Mouse (Mus musculus): ENCODE measurements around the gene Zfp839. TPM values are rescaled to one million over a fixed set of nuclear protein-coding genes. Genes with fewer than 3 reads are reported as not detected.

Zfp839 gene
- polyA plus RNA-seq, 1 experiment from 2014 or later = 3.2 TPM

DNA sequence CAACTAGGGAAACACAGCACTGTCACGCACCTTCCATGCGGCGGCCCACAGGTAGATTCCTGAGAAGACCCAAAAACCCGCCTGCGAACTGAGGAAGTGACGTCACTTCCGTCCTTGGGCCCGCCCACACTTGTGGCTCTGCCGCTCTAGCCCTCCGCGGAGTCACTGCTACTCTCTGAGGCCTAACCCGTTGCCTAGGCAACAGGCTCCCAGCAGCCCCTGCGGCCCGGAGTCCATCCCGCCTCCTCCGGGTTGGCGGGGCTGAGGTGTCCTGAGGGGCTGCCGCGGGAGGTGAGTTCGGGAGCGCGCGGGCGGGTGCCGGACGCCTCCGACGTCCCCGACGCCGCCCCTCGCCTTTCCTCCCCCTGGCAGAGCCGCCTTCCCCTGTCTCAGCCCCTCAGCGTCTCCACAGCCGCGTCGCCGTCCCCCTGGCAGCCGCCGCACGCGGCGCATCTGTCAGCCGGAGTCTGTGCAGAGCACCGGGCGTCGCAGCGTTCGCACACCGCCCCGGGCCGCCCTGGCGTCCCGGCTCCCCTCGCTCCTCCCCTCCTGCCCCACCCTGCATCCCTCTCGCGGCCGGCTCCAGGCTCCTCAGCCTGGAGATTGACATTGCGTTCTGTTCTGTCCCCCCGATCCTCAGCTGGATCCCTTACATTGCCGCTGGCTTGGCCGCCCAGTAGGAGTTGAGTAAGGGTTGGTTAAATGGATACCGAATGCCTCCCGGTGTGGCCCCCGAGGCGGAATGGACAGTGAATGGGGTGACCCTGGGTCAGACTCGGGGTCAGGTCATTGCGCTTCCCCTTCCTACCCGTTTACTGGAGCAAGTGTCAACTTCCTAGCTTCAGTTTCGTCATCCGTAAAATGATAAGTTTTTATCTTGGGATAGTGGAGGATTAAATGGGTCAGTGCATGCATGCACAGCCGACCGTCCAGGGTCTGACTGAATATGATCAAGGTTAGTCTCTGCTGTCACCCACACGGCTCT lies 39.3 kb downstream of the Zfp839 start, which contains the start of the genes Cinp and Tecpr2:
TSS of gene Cinp (minus strand) at position 110 of the 985 bp plus-strand sequence.
TSS of gene Tecpr2 (plus strand) at position 229 of the 985 bp plus-strand sequence.
- peak within 1 kb of the TSS; percentile 96 for H3K27ac ChIP-seq
- H3K9ac ChIP-seq = peak within 1 kb of the TSS; percentile 88
- H3K27me3 ChIP-seq (replicated peaks) = no peaks in the 10 kb centered on the region
- H3K4me2 ChIP-seq = peak within 1 kb of the TSS; percentile 87
- peaks cover 15% of the 10 kb centered on the region for H3K36me3 ChIP-seq
- H3K4me1 ChIP-seq = peaks cover 76% of the 10 kb centered on the region
- peak within 1 kb of the TSS; percentile 86 for H3K4me3 ChIP-seq
- no peaks in the 10 kb centered on the region for H3K9me3 ChIP-seq (replicated peaks)
- WGBS (ENCODE audit: insufficient replicate concordance) = under 1% methylated on average over 69 of the region's 74 CpGs
- ATAC-seq = peak; percentile 98

DNA sequence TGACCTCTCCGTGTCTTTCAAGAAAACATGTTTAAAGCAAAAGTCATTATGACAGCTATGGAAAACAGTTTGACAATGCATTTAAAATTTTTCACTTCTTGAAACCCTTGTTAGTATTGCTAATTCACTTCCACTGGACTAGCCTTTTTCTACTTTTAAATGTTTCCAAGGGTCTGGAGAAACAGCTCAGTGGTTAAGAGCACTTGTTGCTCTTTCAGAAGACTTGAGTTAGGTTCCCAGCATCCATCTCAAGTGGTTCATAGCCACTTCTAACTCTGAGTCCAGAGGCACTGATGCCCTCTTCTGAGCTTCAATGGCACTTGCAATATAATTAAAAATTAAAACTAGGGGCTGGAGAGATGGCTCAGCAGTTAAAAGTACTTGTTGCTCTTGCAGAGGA lies 41.8 kb downstream of the Zfp839 start:
- H3K36me3 ChIP-seq = peaks cover 12% of the 10 kb centered on the region
- H3K9me3 ChIP-seq (replicated peaks) = no peaks in the 10 kb centered on the region
- H3K4me2 ChIP-seq = no peak overlapping the region
- no peak overlapping the region for H3K27ac ChIP-seq
- ATAC-seq = no peak
- H3K4me3 ChIP-seq = no peak overlapping the region
- no peaks in the 10 kb centered on the region for H3K27me3 ChIP-seq (replicated peaks)
- no peak overlapping the region for H3K9ac ChIP-seq
- WGBS (ENCODE audit: insufficient replicate concordance) = 45% methylated on average over 1 of the region's 1 CpGs
- peaks cover 65% of the 10 kb centered on the region for H3K4me1 ChIP-seq

DNA sequence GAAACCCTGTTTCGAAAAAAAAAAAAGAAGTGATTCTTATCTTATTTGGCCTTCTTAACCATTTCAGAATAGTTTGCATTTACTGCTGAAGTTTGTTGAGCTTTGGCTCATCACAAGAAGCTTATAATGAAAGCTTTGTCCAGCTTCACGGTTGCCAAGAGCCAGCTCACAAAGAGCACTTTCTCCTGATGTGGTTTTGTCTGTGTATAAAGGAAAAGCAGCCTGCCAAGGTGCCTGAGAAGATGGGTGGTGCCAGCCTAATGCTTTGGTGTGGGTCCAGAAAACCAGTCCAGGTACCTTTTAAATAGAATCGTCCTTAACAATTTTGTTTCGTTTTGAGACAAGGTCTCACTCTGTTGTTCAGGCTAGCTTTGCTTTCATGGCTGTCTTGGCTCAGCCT lies 52.1 kb downstream of the Zfp839 start:
- H3K4me1 ChIP-seq = no peaks in the 10 kb centered on the region
- 74% methylated on average over 4 of the region's 4 CpGs for WGBS (ENCODE audit: insufficient replicate concordance)
- no peak for ATAC-seq

DNA sequence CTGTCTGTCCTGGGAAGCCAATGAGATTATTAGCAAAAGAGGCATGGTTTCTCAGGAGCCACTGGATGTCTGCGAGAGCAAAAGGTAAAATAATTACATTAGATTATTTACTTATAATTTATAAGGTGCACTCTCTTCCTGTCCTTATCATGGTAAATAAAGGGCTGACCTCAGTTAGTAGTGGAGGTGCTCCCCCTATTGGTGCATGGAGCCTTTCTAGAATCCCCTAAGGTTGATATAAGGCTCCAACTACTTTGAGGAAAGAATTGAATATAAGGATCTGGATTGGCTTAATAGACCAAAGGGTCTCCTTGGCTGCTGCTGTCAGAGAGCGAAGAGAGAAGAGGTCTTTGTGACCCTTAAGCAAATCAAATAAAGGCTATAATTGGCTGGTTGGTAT lies 53.5 kb downstream of the Zfp839 start:
- Histone ChIP-seq H3K27me3 (replicated peaks) (no peaks in the 10 kb centered on the region), H3K4me3 (no peak overlapping the region), H3K4me1 (0 out of 2 replicates have a peak, but pooled peaks cover 4% of the 10 kb centered on the region), H3K9me3 (replicated peaks) (no peaks in the 10 kb centered on the region), H3K36me3 (peaks cover 4% of the 10 kb centered on the region), H3K9ac (no peak overlapping the region), H3K27ac (no peak overlapping the region), H3K4me2 (no peak overlapping the region)
- 75% methylated on average over 2 of the region's 2 CpGs for WGBS (ENCODE audit: insufficient replicate concordance)
- no peak for ATAC-seq

More for the DNA sequence above, 52.1 kb downstream of the Zfp839 start:
- Histone ChIP-seq H3K27ac (no peak overlapping the region), H3K9ac (no peak overlapping the region), H3K4me2 (no peak overlapping the region), H3K27me3 (replicated peaks) (no peaks in the 10 kb centered on the region), H3K4me3 (no peak overlapping the region), H3K36me3 (peaks cover 10% of the 10 kb centered on the region), H3K9me3 (replicated peaks) (no peaks in the 10 kb centered on the region)

DNA sequence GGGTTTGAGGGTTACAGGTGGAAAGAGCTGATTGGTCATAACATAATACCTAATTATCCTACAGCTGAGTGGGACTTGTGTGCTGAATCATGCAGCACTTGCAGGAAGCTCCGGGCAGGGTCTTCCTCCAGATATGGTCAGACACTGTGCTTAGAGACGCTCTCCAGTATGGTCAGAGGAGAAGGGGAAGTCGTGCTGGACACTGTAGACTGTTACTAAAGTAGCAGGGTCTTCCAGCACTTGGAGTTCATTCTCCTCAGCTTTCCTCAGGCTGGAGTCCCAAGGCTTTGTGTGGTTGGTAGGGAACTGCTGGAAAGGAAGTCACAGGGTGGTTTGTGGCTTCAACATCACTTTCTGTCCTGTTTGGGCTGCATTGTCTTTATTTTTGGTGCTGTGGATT lies 57.8 kb downstream of the Zfp839 start:
- Histone ChIP-seq H3K4me2 (no peak overlapping the region), H3K36me3 (peaks cover 4% of the 10 kb centered on the region), H3K27ac (0 out of 2 replicates have a peak overlapping the region, but pooled peaks have one; percentile 29), H3K9me3 (replicated peaks) (no peaks in the 10 kb centered on the region), H3K27me3 (replicated peaks) (no peaks in the 10 kb centered on the region), H3K4me1 (0 out of 2 replicates have a peak, but pooled peaks cover 4% of the 10 kb centered on the region), H3K9ac (no peak overlapping the region), H3K4me3 (no peak overlapping the region)
- WGBS (ENCODE audit: insufficient replicate concordance) = 10% methylated on average over 3 of the region's 3 CpGs
- no peak for ATAC-seq

DNA sequence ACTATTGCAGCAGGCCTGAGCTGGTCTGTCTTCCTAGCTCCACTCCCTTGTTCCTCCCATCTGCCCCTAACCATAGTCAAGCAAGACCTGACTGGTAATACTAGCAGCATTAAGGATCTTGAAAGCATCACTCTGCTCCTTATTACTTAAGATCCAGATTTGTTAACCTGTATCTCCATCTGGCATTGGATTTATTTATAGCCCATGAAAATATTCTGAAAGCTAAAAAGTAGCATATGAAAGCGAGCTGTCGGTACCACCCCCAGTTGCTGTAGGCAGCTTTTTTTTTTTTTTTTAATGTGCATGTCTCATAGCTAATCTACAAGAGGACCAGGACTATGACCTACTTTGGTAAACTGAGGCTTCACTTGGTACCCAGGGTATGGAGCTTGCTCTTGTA lies 59.9 kb downstream of the Zfp839 start:
- Histone ChIP-seq H3K27ac (no peak overlapping the region), H3K4me2 (no peak overlapping the region), H3K4me1 (0 out of 2 replicates have a peak, but pooled peaks cover 4% of the 10 kb centered on the region), H3K36me3 (peaks cover 9% of the 10 kb centered on the region), H3K9ac (no peak overlapping the region), H3K4me3 (no peak overlapping the region), H3K27me3 (replicated peaks) (no peaks in the 10 kb centered on the region), H3K9me3 (replicated peaks) (no peaks in the 10 kb centered on the region)
- no peak for ATAC-seq
- WGBS (ENCODE audit: insufficient replicate concordance) = 89% methylated on average over 2 of the region's 2 CpGs

DNA sequence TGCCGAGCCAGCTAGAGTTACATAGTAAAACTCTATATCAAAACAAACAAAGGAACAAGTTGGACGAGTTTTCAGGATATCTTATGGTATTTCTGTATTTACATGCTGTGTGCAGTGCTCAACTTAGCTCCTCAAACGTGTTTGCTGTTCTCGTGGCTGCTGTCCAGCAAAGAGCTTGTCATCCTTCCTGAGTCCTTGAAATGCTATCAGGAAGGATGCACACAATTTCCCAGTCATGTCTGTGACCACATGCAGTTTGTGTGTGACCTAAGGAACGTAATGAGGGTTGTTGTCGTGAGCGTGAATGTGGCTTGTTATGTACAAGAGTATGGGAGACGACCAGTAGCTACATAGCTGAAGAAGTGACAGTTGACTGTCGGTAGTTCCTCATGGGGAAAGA lies 65.7 kb downstream of the Zfp839 start:
- H3K36me3 ChIP-seq = peaks cover 53% of the 10 kb centered on the region
- WGBS (ENCODE audit: insufficient replicate concordance) = 70% methylated on average over 9 of the region's 9 CpGs
- H3K4me1 ChIP-seq = no peaks in the 10 kb centered on the region
- H3K27ac ChIP-seq = no peak overlapping the region
- no peak overlapping the region for H3K4me3 ChIP-seq
- H3K4me2 ChIP-seq = no peak overlapping the region
- H3K27me3 ChIP-seq (replicated peaks) = no peaks in the 10 kb centered on the region
- H3K9ac ChIP-seq = no peak overlapping the region
- no peak for ATAC-seq
- no peaks in the 10 kb centered on the region for H3K9me3 ChIP-seq (replicated peaks)

Other genes starting within 250 kb of the Zfp839 start
- gene Dync1h1, start 248.8 kb upstream of the Zfp839 start, polyA plus RNA-seq (2016; fragmentation: Nextera tagmentation; extraction: Ambion mirVana) = 20.5 and 23.0 TPM in 2 replicates
- not detected in 2 replicates for gene 1700001K19Rik, start 167.6 kb upstream of the Zfp839 start, polyA plus RNA-seq (2016; fragmentation: Nextera tagmentation; extraction: Ambion mirVana)
- 1,099 and 1,203 TPM in 2 replicates for gene Hsp90aa1, start 147.5 kb upstream of the Zfp839 start, polyA plus RNA-seq (2016; fragmentation: Nextera tagmentation; extraction: Ambion mirVana)
- gene Wdr20, start 112.3 kb upstream of the Zfp839 start, polyA plus RNA-seq (2016; fragmentation: Nextera tagmentation; extraction: Ambion mirVana) = 14.2 and 16.0 TPM in 2 replicates
- 0.51 and 0.63 TPM in 2 replicates for gene Mok, start 9.3 kb upstream of the Zfp839 start, polyA plus RNA-seq (2016; fragmentation: Nextera tagmentation; extraction: Ambion mirVana)
- gene Cinp, start 38.9 kb downstream of the Zfp839 start, polyA plus RNA-seq (2016; fragmentation: Nextera tagmentation; extraction: Ambion mirVana) = 99.0 and 103 TPM in 2 replicates
- gene Tecpr2, start 39.0 kb downstream of the Zfp839 start, polyA plus RNA-seq (2016; fragmentation: Nextera tagmentation; extraction: Ambion mirVana) = 3.4 and 3.6 TPM in 2 replicates
- gene Ankrd9, start 128.8 kb downstream of the Zfp839 start, polyA plus RNA-seq (2016; fragmentation: Nextera tagmentation; extraction: Ambion mirVana) = 62.2 TPM in 2 replicates
- 8.5 and 10.4 TPM in 2 replicates for gene Rcor1, start 189.1 kb downstream of the Zfp839 start, polyA plus RNA-seq (2016; fragmentation: Nextera tagmentation; extraction: Ambion mirVana)

All from liver, embryonic 12.5 days (tissue).